Mouse (Mus musculus) kidney, postnatal 4 days (tissue): Measurements from ENCODE around the gene Cnot11.

ENCODE experiments used
- DNase-seq, 2 experiments: peaks; one replicate each; pipeline ENCODE4 v3.0.0; 2021; ENCODE audit warnings: mixed read lengths in 2 of 2

Cnot11 gene

GRCm38 (mm10) chr1:39534831-39535230 is at the start of gene Cnot11:
Cnot11 (plus strand) TSS chr1:39534992.
- DNase-seq: no peak

DNA sequence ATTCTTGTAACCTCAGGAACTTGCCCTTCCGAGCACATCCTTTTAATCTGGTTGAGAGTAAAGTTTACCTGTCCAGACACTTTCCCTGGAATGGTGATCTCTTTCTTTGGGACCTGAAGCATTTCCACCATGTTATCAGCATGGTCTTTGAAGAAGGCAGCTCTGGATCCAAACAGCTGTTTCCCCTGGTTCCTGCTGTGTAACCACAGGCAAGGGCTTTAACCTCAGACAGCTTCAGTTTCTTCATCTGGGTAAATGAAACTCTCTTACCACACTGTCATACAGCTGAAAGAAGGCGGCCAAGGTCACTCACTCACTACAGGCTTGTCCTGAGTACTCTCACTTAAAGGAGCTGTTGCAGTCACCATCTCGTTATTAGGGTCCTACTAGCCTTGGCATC is 47.4 kb upstream of the Cnot11 start:
- DNase-seq: no peak

DNA sequence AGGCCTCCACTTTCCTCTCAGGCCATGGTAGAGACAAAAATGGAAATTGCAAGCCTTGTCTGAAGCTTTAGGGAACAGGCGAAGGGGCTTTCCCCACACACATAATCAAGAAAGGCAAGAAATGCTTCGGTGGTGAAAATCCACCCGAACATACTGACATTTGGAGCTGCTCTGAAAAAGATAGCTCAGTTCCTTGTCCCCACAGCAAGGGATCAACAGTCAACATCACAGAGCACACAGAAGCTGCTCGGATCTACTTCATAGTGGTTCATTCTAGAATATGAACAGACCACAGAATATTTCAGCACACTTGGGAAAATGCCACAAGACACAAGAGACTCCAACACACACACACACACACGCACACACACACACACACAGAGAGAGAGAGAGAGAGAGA is 41.6 kb upstream of the Cnot11 start:
- no peak for DNase-seq

- DNase-seq: no peak
Measured at GRCm38 (mm10) chr1:39493664-39494063, 41.1 kb upstream of the Cnot11 start.

DNA sequence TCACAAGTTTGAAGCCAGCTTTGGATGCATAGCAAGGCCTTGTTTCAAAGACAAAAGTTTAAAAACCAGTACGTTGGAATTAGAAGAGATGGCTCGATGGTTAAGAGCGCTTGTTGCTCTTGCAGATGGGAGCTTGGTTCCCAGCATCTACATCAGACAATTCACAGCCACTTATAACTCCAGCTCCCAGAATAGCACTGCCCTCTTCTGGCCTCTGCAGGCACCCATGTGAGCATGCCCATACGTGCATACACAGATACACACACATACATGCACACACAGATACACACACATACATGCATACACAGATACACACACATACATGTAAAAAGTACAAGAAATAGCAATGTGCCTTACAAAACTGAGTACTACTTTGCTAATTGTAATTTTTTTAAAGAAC is 37.8 kb upstream of the Cnot11 start:
- DNase-seq: no peak

- no peak for DNase-seq
Measured at GRCm38 (mm10) chr1:39497748-39498147, 37.0 kb upstream of the Cnot11 start.

GRCm38 (mm10) chr1:39499485-39499941 is 35.3 kb upstream of the Cnot11 start:
- DNase-seq: no peak

GRCm38 (mm10) chr1:39502817-39503633 is 31.8 kb upstream of the Cnot11 start:
- DNase-seq: no peak

DNA sequence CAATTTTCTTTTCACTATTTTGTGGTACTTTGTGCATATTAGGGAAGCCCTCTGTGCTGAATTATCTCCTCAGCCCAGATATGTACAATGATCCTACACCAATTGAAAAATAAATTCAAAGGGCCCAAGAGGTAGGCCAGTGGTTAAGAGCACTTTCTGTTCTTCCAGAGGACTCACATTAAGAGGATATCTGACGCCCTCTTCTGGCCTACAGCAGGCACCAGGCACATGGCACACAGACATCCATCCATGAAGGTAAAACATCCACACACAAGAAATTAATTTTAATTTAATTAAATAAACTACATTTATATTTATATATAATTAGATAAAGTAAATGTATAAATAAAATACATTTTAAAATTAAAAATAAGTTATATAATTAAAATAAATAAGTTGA is 30.5 kb upstream of the Cnot11 start:
- peak in 1 of 2 experiments; percentile 43 for DNase-seq

GRCm38 (mm10) chr1:39505600-39505999 is 29.2 kb upstream of the Cnot11 start:
- no peak for DNase-seq

DNA sequence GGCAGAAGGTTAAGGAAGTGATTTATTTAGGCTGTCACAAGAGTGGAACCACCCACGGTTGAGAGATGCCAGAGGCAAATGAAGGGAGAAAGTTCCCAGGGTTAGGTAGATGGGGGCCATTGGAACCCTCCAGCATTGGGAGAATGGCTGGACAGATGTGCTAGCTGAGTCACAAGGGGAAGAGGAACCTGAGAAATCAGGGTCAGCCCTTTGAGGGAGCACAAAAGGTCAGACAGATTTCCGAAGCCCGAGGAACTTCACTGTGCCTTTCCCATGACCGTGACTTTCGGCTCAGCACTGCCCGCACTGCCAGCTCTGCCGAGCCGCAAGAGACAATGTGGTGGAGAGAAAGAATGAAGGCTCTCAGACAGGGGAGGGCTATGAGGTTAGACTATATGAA is 23.0 kb upstream of the Cnot11 start:
- no peak for DNase-seq

DNA sequence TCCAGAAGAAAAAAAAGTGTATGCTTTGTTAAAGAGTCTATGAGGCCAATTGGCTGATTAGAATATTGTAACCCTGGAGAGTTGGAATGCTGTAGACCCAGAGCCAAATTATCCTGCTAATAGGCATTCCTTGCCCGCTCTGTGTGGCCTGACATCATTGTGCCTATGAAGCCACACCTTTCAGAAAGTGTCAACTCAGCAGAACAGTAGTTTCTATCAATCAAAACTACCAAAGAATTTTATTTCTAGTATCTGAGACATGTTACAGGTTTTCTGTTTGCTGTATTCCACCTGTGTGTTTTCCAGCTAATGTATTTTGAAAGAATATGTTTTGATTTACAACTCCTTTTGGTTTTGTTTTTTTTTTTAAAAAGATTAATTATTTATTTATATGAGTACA is 22.6 kb upstream of the Cnot11 start:
- DNase-seq: no peak

- no peak for DNase-seq
Measured at GRCm38 (mm10) chr1:39515303-39515991, 19.3 kb upstream of the Cnot11 start.

DNA sequence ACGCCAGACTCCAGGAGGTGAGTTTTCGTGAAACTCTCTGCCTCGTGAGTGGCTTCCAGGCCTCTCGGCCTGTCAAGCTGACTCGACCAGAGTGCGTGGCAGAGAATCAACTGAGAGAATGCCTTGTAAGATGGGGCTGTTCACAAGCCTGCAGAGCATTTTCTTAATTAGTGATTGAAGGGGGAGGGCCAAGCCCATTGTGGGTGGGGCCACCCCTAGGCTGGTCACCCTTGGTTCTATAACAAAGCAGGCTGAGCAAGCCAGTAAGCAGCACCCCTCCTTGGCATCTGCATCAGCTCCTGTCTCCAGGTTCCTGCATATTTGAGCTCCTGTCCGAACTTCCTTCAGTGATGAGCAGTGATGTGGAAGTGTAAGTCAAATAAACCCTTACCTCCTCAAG is 13.5 kb upstream of the Cnot11 start:
- no peak for DNase-seq

GRCm38 (mm10) chr1:39522519-39522918 is 12.3 kb upstream of the Cnot11 start:
- DNase-seq: peak in 1 of 2 experiments; percentile 34

- DNase-seq: no peak
Measured at GRCm38 (mm10) chr1:39525763-39526162, 9.0 kb upstream of the Cnot11 start.

- DNase-seq: no peak
Measured at GRCm38 (mm10) chr1:39526371-39527167, 8.2 kb upstream of the Cnot11 start.

DNA sequence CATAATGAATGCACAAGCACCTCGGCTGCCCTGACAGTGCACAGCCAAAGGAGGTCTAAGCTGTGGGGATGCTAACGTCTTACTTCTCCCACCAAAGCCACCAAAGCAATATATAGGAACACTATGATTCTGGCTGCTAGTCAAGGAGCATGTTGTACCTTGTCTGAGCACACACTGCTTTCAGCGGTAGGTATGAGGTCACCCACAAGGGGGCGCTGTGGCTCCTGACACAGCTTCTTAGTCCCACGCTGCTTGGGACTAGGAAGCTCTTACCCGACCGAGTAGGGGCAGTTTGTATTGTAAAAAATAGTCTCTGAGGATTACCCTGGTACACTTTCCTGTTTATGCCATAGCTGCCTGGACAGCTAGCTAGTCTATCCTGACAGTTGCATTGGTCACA is 7.4 kb upstream of the Cnot11 start:
- DNase-seq: peak; percentile 89 to 90

GRCm38 (mm10) chr1:39528319-39528718 is 6.5 kb upstream of the Cnot11 start:
- DNase-seq: no peak

GRCm38 (mm10) chr1:39530258-39530943 is 4.4 kb upstream of the Cnot11 start:
- DNase-seq: peak; percentile 82 to 83

GRCm38 (mm10) chr1:39531036-39531435 is 3.8 kb upstream of the Cnot11 start:
- DNase-seq: no peak

DNA sequence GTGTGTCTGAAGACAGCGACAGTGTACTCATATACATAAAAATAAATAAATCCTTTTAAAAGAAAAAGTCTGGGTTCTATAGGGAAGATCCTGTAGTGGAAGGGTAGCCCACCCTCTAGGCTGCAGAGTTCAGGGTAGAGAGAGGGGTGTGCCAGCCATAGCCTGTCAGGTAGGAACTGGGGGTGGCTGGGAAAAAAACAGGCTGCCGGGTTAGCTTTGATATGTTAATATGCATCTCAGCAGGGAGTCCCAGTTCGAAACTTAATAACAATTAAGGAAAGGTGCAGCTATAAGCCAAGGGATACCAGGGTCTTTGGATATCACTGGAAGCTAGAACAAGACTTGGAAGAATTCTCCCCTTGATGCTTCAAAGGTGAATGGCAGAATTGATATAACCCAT is 875 bp upstream of the Cnot11 start:
- DNase-seq: no peak
